Mouse (Mus musculus) midbrain, embryonic 10.5 days (tissue): ENCODE measurements at regions not wholly inside any gene's neighbourhood (a gene's known extent, or its start where the extent isn't known, plus 50 kb on each side); places are given as distances from the start of the nearest gene placed in this dataset.

Experiments used
- DNase-seq: peaks from one replicate; pipeline ENCODE4 v3.0.0-alpha.2; 2017; ENCODE audit warnings: low spot score
- H3K27ac ChIP-seq: fragments of 300-500 bp; sonication (generic); replicated peaks from 2 replicates; pipeline ENCODE4 v1.5.1; 2016; ENCODE audit warnings: mild to moderate bottlenecking
- H3K27me3 ChIP-seq: fragments of 300-500 bp; sonication (generic); 2 replicates; pipeline ENCODE4 v1.6.1; 2016; ENCODE audit warnings: low read depth, mild to moderate bottlenecking; ENCODE audit not compliant: poor library complexity, severe bottlenecking
- H3K36me3 ChIP-seq: fragments of 300-500 bp; sonication (generic); 2 replicates; pipeline ENCODE4 v1.6.1; 2016; ENCODE audit warnings: mild to moderate bottlenecking, moderate library complexity
- H3K4me1 ChIP-seq: fragments of 300-500 bp; sonication (generic); 2 replicates; pipeline ENCODE4 v1.6.1; 2016
- H3K4me3 ChIP-seq: fragments of 300-500 bp; sonication (generic); 2 replicates; pipeline ENCODE4 v1.5.1; 2016; ENCODE audit warnings: mild to moderate bottlenecking, moderate library complexity
- H3K9me3 ChIP-seq: fragments of 300-500 bp; sonication (generic); replicated peaks from 2 replicates; pipeline ENCODE4 v1.6.1; 2016; ENCODE audit warnings: mild to moderate bottlenecking
- WGBS: fragments of 180-500 bp; shearing (Covaris S2); methylation state at CpG from one replicate; pipeline ENCODE4 v1.1.7; 2016; 5-methylcytosine and 5-hydroxymethylcytosine counted together

- H3K4me3 ChIP-seq: no peak overlapping the region
- no peak for DNase-seq
- H3K27me3 ChIP-seq: no peaks in the 10 kb centered on the region
- H3K9me3 ChIP-seq: no peaks in the 10 kb centered on the region
- 0 out of 2 replicates have a peak, but pooled peaks cover 4% of the 10 kb centered on the region for H3K4me1 ChIP-seq
- 87% methylated on average over 10 of the region's 10 CpGs for WGBS
- no peak overlapping the region for H3K27ac ChIP-seq
- H3K36me3 ChIP-seq: no peaks in the 10 kb centered on the region
Observed at GRCm38 (mm10) chr4:153321085-153321484, 161.5 kb downstream of the Ajap1 start.

GRCm38 (mm10) chr4:153320602-153321001 lies 162.0 kb downstream of the Ajap1 start:
- Histone ChIP-seq H3K9me3 (no peaks in the 10 kb centered on the region), H3K27me3 (no peaks in the 10 kb centered on the region), H3K4me3 (no peak overlapping the region), H3K4me1 (0 out of 2 replicates have a peak, but pooled peaks cover 4% of the 10 kb centered on the region), H3K27ac (no peak overlapping the region), H3K36me3 (no peaks in the 10 kb centered on the region)
- 81% methylated on average over 9 of the region's 9 CpGs for WGBS
- DNase-seq: no peak

GRCm38 (mm10) chr4:153316964-153317724 lies 165.5 kb downstream of the Ajap1 start:
- WGBS: 80% methylated on average over 16 of the region's 16 CpGs
- H3K4me3 ChIP-seq: no peak overlapping the region

GRCm38 (mm10) chr4:153316519-153316918 lies 166.1 kb downstream of the Ajap1 start:
- no peak overlapping the region; the same call in 1 of the 2 replicates for H3K27ac ChIP-seq
- WGBS: 88% methylated on average over 4 of the region's 4 CpGs

More at GRCm38 (mm10) chr4:153316964-153317724, 165.5 kb downstream of the Ajap1 start:
- Histone ChIP-seq H3K27ac (no peak overlapping the region; the same call in 1 of the 2 replicates), H3K36me3 (no peaks in the 10 kb centered on the region), H3K4me1 (no peaks in the 10 kb centered on the region), H3K27me3 (no peaks in the 10 kb centered on the region), H3K9me3 (no peaks in the 10 kb centered on the region)
- no peak for DNase-seq

GRCm38 (mm10) chr4:153313961-153314360 lies 168.7 kb downstream of the Ajap1 start:
- no peak overlapping the region for H3K4me3 ChIP-seq
- no peaks in the 10 kb centered on the region for H3K36me3 ChIP-seq
- H3K27ac ChIP-seq: no peak overlapping the region
- 0 out of 2 replicates have a peak, but pooled peaks cover 1% of the 10 kb centered on the region for H3K4me1 ChIP-seq
- no peaks in the 10 kb centered on the region for H3K9me3 ChIP-seq
- H3K27me3 ChIP-seq: no peaks in the 10 kb centered on the region
- no peak for DNase-seq
- 91% methylated on average over 12 of the region's 12 CpGs for WGBS

More at GRCm38 (mm10) chr4:153316519-153316918, 166.1 kb downstream of the Ajap1 start:
- Histone ChIP-seq H3K9me3 (no peaks in the 10 kb centered on the region), H3K36me3 (no peaks in the 10 kb centered on the region), H3K27me3 (no peaks in the 10 kb centered on the region), H3K4me1 (no peaks in the 10 kb centered on the region), H3K4me3 (no peak overlapping the region)
- DNase-seq: no peak

- Histone ChIP-seq H3K27me3 (no peaks in the 10 kb centered on the region), H3K4me1 (0 out of 2 replicates have a peak, but pooled peaks cover 4% of the 10 kb centered on the region), H3K4me3 (no peak overlapping the region), H3K36me3 (no peaks in the 10 kb centered on the region), H3K27ac (no peak overlapping the region), H3K9me3 (no peaks in the 10 kb centered on the region)
- WGBS: 73% methylated on average over 5 of the region's 5 CpGs
- no peak for DNase-seq
Observed at GRCm38 (mm10) chr4:153311574-153311973, 171.0 kb downstream of the Ajap1 start.

GRCm38 (mm10) chr4:153310641-153311040 lies 172.0 kb downstream of the Ajap1 start:
- Histone ChIP-seq H3K36me3 (no peaks in the 10 kb centered on the region), H3K9me3 (no peaks in the 10 kb centered on the region), H3K27me3 (no peaks in the 10 kb centered on the region), H3K4me1 (0 out of 2 replicates have a peak, but pooled peaks cover 8% of the 10 kb centered on the region), H3K4me3 (no peak overlapping the region), H3K27ac (no peak overlapping the region)
- 92% methylated on average over 2 of the region's 2 CpGs for WGBS
- DNase-seq: no peak

- no peak for DNase-seq
- Histone ChIP-seq H3K27ac (no peak overlapping the region), H3K9me3 (no peaks in the 10 kb centered on the region), H3K4me1 (0 out of 2 replicates have a peak, but pooled peaks cover 4% of the 10 kb centered on the region), H3K27me3 (no peaks in the 10 kb centered on the region), H3K4me3 (no peak overlapping the region), H3K36me3 (no peaks in the 10 kb centered on the region)
- 86% methylated on average over 5 of the region's 5 CpGs for WGBS
Observed at GRCm38 (mm10) chr4:153303521-153303920, 179.1 kb downstream of the Ajap1 start.

GRCm38 (mm10) chr4:153302855-153303254 lies 179.8 kb downstream of the Ajap1 start:
- no peaks in the 10 kb centered on the region for H3K36me3 ChIP-seq
- no peaks in the 10 kb centered on the region for H3K9me3 ChIP-seq
- no peak overlapping the region for H3K4me3 ChIP-seq
- WGBS: 95% methylated on average over 4 of the region's 4 CpGs
- H3K4me1 ChIP-seq: 0 out of 2 replicates have a peak, but pooled peaks cover 4% of the 10 kb centered on the region
- no peak for DNase-seq
- no peaks in the 10 kb centered on the region for H3K27me3 ChIP-seq
- no peak overlapping the region for H3K27ac ChIP-seq

GRCm38 (mm10) chr4:153298277-153298676 lies 184.3 kb downstream of the Ajap1 start:
- 92% methylated on average over 5 of the region's 5 CpGs for WGBS
- no peak for DNase-seq
- H3K27me3 ChIP-seq: 0 out of 2 replicates have a peak, but pooled peaks cover 3% of the 10 kb centered on the region

GRCm38 (mm10) chr4:153294828-153295227 lies 187.8 kb downstream of the Ajap1 start:
- Histone ChIP-seq H3K4me1 (peaks cover 45% of the 10 kb centered on the region), H3K27ac (peak overlapping the region; percentile 24), H3K27me3 (0 out of 2 replicates have a peak, but pooled peaks cover 6% of the 10 kb centered on the region), H3K4me3 (no peak overlapping the region), H3K36me3 (no peaks in the 10 kb centered on the region), H3K9me3 (no peaks in the 10 kb centered on the region)
- peak; percentile 32 for DNase-seq
- 49% methylated on average over 6 of the region's 6 CpGs for WGBS

More at GRCm38 (mm10) chr4:153298277-153298676, 184.3 kb downstream of the Ajap1 start:
- H3K4me3 ChIP-seq: no peak overlapping the region
- no peaks in the 10 kb centered on the region for H3K36me3 ChIP-seq
- H3K4me1 ChIP-seq: peaks cover 30% of the 10 kb centered on the region
- no peaks in the 10 kb centered on the region for H3K9me3 ChIP-seq
- no peak overlapping the region for H3K27ac ChIP-seq

- peaks cover 45% of the 10 kb centered on the region for H3K4me1 ChIP-seq
- 57% methylated on average over 3 of the region's 3 CpGs for WGBS
- H3K36me3 ChIP-seq: no peaks in the 10 kb centered on the region
- H3K27ac ChIP-seq: peak overlapping the region; percentile 18
- DNase-seq: no peak
- H3K27me3 ChIP-seq: 0 out of 2 replicates have a peak, but pooled peaks cover 6% of the 10 kb centered on the region
- no peaks in the 10 kb centered on the region for H3K9me3 ChIP-seq
- H3K4me3 ChIP-seq: no peak overlapping the region
Observed at GRCm38 (mm10) chr4:153293137-153293536, 189.5 kb downstream of the Ajap1 start.

- DNase-seq: no peak
- no peak overlapping the region for H3K4me3 ChIP-seq
- H3K27me3 ChIP-seq: 0 out of 2 replicates have a peak, but pooled peaks cover 3% of the 10 kb centered on the region
- no peaks in the 10 kb centered on the region for H3K36me3 ChIP-seq
- H3K27ac ChIP-seq: no peak overlapping the region
- 79% methylated on average over 8 of the region's 8 CpGs for WGBS
- H3K9me3 ChIP-seq: no peaks in the 10 kb centered on the region
- H3K4me1 ChIP-seq: peaks cover 16% of the 10 kb centered on the region
Observed at GRCm38 (mm10) chr4:153288362-153288761, 194.2 kb downstream of the Ajap1 start.
